Mouse (Mus musculus) thymus, postnatal 36 days (tissue): ENCODE results near the gene Rcc2.

Experiments
- DNase-seq, 2 experiments: peaks; one replicate each; pipeline ENCODE4 v3.0.0; 2022; ENCODE audit warnings: mixed read lengths in 2 of 2

Rcc2 gene

GRCm38 (mm10) chr4:140711360-140711759 is 11.0 kb downstream of the Rcc2 start:
- DNase-seq = no peak

- peak; percentile 78 to 79 for DNase-seq
Measured at GRCm38 (mm10) chr4:140713480-140714365, 13.4 kb downstream of the Rcc2 start.

- no peak for DNase-seq
Measured at GRCm38 (mm10) chr4:140714586-140714985, 14.2 kb downstream of the Rcc2 start.

- DNase-seq = peak; percentile 14 to 46
Measured at GRCm38 (mm10) chr4:140716994-140717393, 16.7 kb downstream of the Rcc2 start.

- no peak for DNase-seq
Measured at GRCm38 (mm10) chr4:140718436-140718835, 18.1 kb downstream of the Rcc2 start.

GRCm38 (mm10) chr4:140720091-140720490 is 19.8 kb downstream of the Rcc2 start:
- DNase-seq = no peak

- DNase-seq = no peak
Measured at GRCm38 (mm10) chr4:140721968-140722490, 21.7 kb downstream of the Rcc2 start.

GRCm38 (mm10) chr4:140722710-140723109 is 22.4 kb downstream of the Rcc2 start:
- DNase-seq = no peak

- DNase-seq = no peak
Measured at GRCm38 (mm10) chr4:140723192-140723591, 22.9 kb downstream of the Rcc2 start.

GRCm38 (mm10) chr4:140723801-140724200 is 23.5 kb downstream of the Rcc2 start:
- peak in 1 of 2 experiments; percentile 26 for DNase-seq

GRCm38 (mm10) chr4:140724739-140725138 is 24.4 kb downstream of the Rcc2 start:
- no peak for DNase-seq

- no peak for DNase-seq
Measured at GRCm38 (mm10) chr4:140726907-140727306, 26.6 kb downstream of the Rcc2 start.

GRCm38 (mm10) chr4:140731654-140732053 is 31.3 kb downstream of the Rcc2 start:
- DNase-seq = no peak

- DNase-seq = no peak
Measured at GRCm38 (mm10) chr4:140732871-140733270, 32.5 kb downstream of the Rcc2 start.

GRCm38 (mm10) chr4:140740655-140741054 is 40.3 kb downstream of the Rcc2 start:
- DNase-seq = no peak

GRCm38 (mm10) chr4:140741401-140741800 is 41.1 kb downstream of the Rcc2 start:
- DNase-seq = no peak

- no peak for DNase-seq
Measured at GRCm38 (mm10) chr4:140742543-140742942, 42.2 kb downstream of the Rcc2 start, which contains the start of gene Padi6. Gene Padi6 (minus strand): TSS chr4:140742643.

GRCm38 (mm10) chr4:140743086-140743485 is 42.7 kb downstream of the Rcc2 start:
- no peak for DNase-seq

GRCm38 (mm10) chr4:140744654-140745053 is 44.3 kb downstream of the Rcc2 start:
- peak; percentile 75 to 79 for DNase-seq

GRCm38 (mm10) chr4:140747978-140748377 is 47.6 kb downstream of the Rcc2 start:
- DNase-seq = no peak

- DNase-seq = peak; percentile 89 to 93
Measured at GRCm38 (mm10) chr4:140750328-140750727, 50.0 kb downstream of the Rcc2 start.

- peak; percentile 45 to 73 for DNase-seq
Measured at GRCm38 (mm10) chr4:140753366-140753765, 53.0 kb downstream of the Rcc2 start.

GRCm38 (mm10) chr4:140755811-140756210 is 55.5 kb downstream of the Rcc2 start:
- no peak for DNase-seq

- DNase-seq = no peak
Measured at GRCm38 (mm10) chr4:140761601-140762000, 61.3 kb downstream of the Rcc2 start.
